Mouse (Mus musculus): ENCODE data around the gene Fbxo2.

The Fbxo2 gene

GRCm38 (mm10) chr4:148143721-148144120, 16.7 kb upstream of the Fbxo2 start:
- DNase-seq (ENCODE audit: low read depth, low spot score): no peak

- DNase-seq (ENCODE audit: low read depth, low spot score): no peak
These were observed 12.7 kb upstream of the Fbxo2 start for GRCm38 (mm10) chr4:148147714-148148113.

GRCm38 (mm10) chr4:148149540-148149939, 10.9 kb upstream of the Fbxo2 start:
- DNase-seq (ENCODE audit: low read depth, low spot score): no peak

GRCm38 (mm10) chr4:148150242-148150641, 10.2 kb upstream of the Fbxo2 start:
- no peak for DNase-seq (ENCODE audit: low read depth, low spot score)

GRCm38 (mm10) chr4:148150953-148151266, 9.5 kb upstream of the Fbxo2 start:
- DNase-seq (ENCODE audit: low read depth, low spot score): no peak

GRCm38 (mm10) chr4:148151267-148152168, 8.9 kb upstream of the Fbxo2 start, which contains the start of gene Fbxo6:
Gene Fbxo6 (minus strand): TSS chr4:148152140.
- DNase-seq (ENCODE audit: low read depth, low spot score): peak; percentile 82

GRCm38 (mm10) chr4:148152547-148152946, 7.9 kb upstream of the Fbxo2 start:
- no peak for DNase-seq (ENCODE audit: low read depth, low spot score)

GRCm38 (mm10) chr4:148154006-148154405, 6.4 kb upstream of the Fbxo2 start:
- DNase-seq (ENCODE audit: low read depth, low spot score): no peak

GRCm38 (mm10) chr4:148154982-148155381, 5.4 kb upstream of the Fbxo2 start:
- DNase-seq (ENCODE audit: low read depth, low spot score): peak; percentile 40

GRCm38 (mm10) chr4:148158436-148159348, 1.7 kb upstream of the Fbxo2 start:
- no peak for DNase-seq (ENCODE audit: low read depth, low spot score)

- DNase-seq (ENCODE audit: low read depth, low spot score): peak; percentile 86
These were observed 631 bp upstream of the Fbxo2 start for GRCm38 (mm10) chr4:148159544-148160435.

- peak; percentile 63 for DNase-seq (ENCODE audit: low read depth, low spot score)
These were observed 3.6 kb downstream of the Fbxo2 start for GRCm38 (mm10) chr4:148164002-148164439.

- DNase-seq (ENCODE audit: low read depth, low spot score): no peak
These were observed 4.0 kb downstream of the Fbxo2 start for GRCm38 (mm10) chr4:148164461-148164860.

GRCm38 (mm10) chr4:148165551-148165950, 5.1 kb downstream of the Fbxo2 start:
- no peak for DNase-seq (ENCODE audit: low read depth, low spot score)

GRCm38 (mm10) chr4:148166431-148166830, 6.0 kb downstream of the Fbxo2 start:
- no peak for DNase-seq (ENCODE audit: low read depth, low spot score)

- peak; percentile 72 for DNase-seq (ENCODE audit: low read depth, low spot score)
These were observed 6.6 kb downstream of the Fbxo2 start for GRCm38 (mm10) chr4:148166986-148167385.

GRCm38 (mm10) chr4:148168287-148168686, 7.9 kb downstream of the Fbxo2 start:
- DNase-seq (ENCODE audit: low read depth, low spot score): peak; percentile 56

- DNase-seq (ENCODE audit: low read depth, low spot score): no peak
These were observed 9.2 kb downstream of the Fbxo2 start for GRCm38 (mm10) chr4:148169586-148169985.

- DNase-seq (ENCODE audit: low read depth, low spot score): peak; percentile 50
These were observed 10.4 kb downstream of the Fbxo2 start for GRCm38 (mm10) chr4:148170842-148171241.

- peak; percentile 82 for DNase-seq (ENCODE audit: low read depth, low spot score)
These were observed 10.8 kb downstream of the Fbxo2 start for GRCm38 (mm10) chr4:148171261-148171660.

GRCm38 (mm10) chr4:148173811-148174494, 13.5 kb downstream of the Fbxo2 start:
- DNase-seq (ENCODE audit: low read depth, low spot score): no peak
